Mouse (Mus musculus) ES-E14 (cell line): ENCODE results near the gene Frem2.

Experiments used
- MAFK ChIP-seq: IDR thresholded peaks from 2 replicates; pipeline ENCODE4 v1.6.1; 2014; ENCODE audit warnings: mild to moderate bottlenecking, low read depth, low read length, inconsistent platforms; ENCODE audit not compliant: insufficient read depth
- ZC3H11A ChIP-seq: IDR thresholded peaks from 2 replicates; pipeline ENCODE4 v1.6.1; 2012; ENCODE audit warnings: low read depth, mild to moderate bottlenecking, inconsistent platforms, low read length, borderline replicate concordance

DNA sequence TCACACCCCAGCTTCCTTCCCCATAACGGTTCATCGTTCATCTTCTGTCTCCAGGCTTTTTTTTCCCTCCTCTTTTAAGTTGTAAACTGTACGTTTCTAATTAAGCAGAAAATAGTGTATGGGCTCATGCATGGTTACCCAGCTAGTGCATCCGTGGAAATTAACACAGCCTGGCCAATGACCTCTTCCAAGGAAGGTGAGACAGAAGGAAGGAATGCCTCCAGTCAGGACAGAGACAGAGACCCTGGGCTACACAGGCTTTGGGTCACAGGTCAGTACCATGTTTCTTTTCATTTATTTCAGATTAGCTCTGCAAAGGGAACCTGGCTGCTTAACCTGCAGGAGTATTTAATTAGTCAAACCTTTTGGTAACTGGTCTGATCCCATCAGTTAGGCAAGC lies 57.0 kb downstream of the Frem2 start:
- no peak for TF ChIP-seq MAFK
- no peak for TF ChIP-seq ZC3H11A
